Mouse (Mus musculus) lung, postnatal 4 days (tissue): ENCODE results near the gene Rtn3.
A peak's percentile ranks its signal among the peaks of the same experiment; 100 is the strongest.
"Not testable (repeated sequence)": the region's sequence is repeated elsewhere in the genome, so short reads cannot be mapped to it uniquely, and the experiment has no call there.

ENCODE experiments used
- DNase-seq, 2 experiments: peaks; one replicate each; pipeline ENCODE4 v3.0.0; 2021

Gene Rtn3

DNA sequence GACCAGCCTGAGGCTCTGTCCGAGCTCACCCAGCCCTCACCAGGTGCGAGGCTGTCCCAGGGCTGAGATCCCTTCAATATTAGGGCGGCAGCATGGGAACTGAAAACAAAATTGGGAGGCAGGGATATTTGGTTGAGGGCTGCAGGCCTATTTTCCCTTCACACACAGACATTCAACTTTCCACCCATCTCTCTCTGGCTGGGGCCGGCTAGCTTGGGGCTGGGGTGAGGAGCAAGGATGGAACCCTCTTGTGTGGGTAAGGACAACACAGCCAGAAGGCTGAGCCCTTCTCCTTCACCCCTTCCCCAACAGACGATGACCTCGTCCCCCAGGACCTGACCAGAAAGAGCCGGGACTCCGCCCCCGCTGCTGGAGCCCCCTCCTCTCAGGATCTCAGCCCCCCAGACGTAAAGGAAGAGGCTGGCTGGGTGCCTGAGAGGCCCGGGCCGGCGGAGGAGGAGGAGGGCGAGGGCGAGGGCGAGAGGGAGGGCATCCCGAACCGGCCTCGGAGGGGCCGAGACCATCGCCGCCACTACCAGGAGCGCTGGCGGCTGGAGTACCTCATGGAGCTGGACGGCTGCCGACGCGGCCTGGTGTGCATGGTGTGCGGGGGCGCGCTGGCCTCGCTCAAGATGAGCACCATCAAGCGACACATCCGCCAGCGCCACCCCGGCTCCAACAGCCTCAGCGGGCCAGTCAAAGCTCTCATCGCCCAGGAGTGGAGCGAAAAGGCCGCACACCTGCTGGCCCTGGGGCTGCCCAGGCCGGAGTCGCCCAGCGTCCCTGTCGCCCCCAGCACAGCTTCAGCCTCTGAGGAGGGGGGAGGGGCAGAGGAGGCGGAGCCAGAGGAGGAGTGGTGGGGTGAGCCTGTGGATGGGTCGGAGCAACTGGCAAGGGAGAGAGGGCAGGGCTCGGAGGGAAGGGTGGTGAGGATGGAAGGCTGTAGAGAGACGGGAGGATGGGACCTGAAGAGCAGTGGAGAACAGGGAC is 61.2 kb downstream of the Rtn3 start:
- peak; percentile 58 to 83 for DNase-seq

DNA sequence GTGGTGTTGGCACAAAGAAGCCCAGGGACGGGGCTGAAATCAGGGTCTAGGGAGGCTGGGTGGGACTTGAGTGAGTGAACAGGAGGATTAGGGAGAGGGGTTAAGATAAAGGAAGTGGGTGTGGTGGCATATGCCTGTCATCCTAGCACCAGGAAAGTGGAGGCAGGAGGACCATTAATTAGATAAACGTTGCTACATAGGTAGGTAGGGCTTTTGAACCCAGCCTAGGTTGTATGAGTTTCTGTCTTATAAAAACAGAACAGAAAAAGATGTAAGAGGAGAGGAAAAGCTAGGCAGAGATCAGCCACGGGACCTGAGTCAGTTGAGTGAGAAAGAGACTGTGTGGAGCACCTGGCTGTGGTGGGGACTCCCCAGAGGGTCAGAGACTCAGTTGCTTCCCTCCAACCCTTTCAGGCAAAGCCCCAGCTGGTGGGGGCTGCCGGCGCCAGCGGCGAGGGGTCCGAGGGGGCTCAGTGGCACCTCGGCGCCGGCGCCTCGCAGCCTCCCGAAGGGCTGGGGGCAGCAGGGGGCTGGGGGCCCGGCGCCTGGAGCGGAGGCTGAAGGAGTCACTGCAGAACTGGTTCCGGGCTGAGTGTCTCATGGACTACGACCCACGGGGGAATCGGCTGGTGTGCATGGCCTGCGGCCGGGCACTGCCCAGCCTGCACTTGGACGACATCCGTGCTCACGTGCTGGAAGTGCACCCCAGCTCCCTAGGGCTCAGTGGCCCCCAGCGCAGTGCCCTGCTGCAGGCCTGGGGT is 62.1 kb downstream of the Rtn3 start:
- peak in 1 of 2 experiments; percentile 30 for DNase-seq

DNA sequence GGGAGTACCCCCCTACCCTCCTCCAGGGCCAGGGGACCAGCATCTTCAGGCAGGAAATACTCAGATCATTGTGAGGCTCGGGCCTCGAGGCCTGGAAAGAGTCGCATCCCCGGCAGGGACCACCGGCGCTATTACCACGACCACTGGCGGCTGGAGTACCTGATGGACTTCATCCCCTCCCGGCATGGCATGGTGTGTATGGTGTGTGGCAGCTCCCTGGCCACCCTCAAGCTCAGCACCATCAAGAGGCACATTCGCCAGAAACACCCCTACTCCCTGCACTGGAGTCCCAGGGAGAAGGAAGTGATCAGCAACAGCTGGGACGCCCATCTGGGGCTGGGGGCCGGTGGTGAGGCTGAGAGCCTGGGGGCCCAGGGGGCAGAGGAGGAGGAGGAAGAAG is 63.0 kb downstream of the Rtn3 start:
- peak in 1 of 2 experiments; percentile 24 for DNase-seq

DNA sequence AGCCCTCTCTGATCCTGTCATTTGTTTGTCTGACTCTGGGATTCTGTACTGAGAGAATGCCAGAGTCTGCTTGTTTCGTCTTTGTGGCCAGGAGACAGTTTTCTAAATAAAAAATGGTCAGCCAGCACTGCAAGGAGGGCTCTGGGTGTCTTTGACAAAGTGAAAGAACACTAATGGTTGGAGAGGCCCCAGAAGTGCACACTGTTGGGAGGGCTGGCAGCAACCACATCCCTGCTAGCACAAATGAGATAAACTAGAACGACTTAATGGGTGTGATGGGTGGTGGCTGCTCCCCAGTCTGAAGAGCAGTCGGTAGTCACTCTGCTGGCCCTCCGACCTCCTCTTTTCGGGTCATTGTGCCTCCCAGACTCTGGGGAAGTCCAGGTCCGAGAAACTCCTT is 63.9 kb downstream of the Rtn3 start:
- DNase-seq, result peak in 1 of 2 experiments; percentile 46

DNA sequence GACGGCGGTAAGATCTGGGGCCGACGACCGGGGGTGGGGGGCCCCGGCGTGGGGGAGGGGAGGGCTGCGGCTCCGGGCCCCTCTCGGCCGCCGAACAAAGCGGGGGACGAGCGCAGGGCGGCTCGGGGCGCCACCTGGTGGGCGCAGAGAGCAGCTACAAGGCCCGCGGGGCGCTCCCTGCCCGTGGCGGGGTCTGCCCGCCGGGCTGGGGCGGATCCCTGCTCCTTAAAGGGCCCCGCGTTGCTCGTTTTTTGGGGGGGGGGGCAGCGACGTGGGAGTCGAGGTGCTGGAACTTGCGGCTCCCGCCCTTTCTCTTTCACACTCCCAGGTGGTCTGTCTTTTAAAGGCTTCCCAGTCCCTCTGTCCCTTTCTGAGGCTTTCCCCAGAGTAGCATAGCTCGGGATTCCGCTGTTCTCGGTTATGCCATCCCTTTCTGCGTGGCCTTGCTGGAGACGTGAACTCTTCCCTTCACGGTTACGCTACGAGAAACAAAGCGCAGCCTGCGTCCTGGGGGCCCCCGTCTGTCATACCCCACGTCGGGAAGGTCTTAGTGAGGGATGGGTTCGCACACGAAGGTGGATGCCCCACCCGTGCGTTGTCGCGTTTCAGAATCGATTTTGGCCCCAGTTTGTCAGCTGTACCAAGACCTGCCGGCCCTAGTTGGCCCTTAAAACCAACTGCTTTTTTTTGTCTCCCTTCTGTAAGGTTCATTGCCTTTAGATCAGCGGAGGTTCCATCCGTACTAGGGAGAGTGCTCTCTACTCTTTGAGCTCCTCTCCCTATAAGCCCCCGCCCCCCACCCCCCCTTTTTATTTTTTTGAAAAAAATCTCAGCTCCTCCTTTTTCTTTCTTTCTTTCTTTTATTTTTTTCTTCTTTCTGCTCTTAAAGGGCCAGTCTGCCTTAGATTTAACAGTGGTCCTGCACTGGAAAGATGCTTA is 64.9 kb downstream of the Rtn3 start:
- DNase-seq, result peak; percentile 90 to 92

DNA sequence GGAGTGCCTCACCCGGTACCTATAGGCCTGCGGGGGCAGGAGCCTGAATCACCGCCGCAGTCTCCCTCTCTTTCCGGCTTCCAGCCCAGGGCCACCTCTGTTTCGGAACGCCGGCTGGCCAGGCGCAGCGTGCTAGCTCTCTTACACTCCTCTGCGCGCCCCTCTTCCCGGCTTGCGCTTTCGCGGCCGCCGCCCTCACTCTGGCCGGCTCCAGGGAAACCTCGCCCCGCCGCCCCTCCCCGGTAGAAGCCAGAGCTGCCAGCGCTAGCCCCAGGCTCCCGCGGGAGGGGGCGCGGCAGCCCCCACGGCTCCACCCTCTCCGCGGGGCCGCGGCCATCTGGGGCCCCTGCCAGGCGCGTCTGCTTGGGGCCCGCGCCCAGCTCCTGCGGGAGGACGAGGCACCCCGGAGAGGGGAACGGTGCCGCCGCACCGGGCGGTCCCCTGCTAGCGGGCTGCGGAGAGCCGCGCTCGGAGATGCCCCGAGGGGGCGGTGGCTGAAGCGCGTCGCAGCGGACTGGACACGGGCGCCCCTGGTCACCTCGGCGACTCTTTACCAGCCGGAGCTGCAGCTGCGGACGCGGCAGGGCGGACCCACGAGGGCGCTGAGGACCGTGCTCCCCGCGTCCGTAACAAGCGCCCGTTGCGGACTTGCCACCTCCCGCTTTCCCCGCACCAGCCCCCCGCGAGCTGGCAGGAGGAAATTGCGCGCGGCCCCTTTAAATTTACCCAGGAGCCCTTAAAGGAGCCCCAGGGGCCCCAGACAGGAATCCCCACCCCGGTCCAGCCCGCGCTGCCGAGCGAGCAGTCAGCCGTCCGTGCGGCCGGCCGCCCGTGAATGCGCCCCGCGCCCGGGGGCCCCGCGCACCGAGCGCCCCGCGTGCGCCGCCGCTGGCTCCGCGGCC is 66.0 kb downstream of the Rtn3 start, which contains the start of gene 2700081O15Rik:
Gene 2700081O15Rik, plus strand, starts transcription at position 792 of the 902 bp plus-strand sequence.
- DNase-seq, result peak; percentile 78 to 86

DNA sequence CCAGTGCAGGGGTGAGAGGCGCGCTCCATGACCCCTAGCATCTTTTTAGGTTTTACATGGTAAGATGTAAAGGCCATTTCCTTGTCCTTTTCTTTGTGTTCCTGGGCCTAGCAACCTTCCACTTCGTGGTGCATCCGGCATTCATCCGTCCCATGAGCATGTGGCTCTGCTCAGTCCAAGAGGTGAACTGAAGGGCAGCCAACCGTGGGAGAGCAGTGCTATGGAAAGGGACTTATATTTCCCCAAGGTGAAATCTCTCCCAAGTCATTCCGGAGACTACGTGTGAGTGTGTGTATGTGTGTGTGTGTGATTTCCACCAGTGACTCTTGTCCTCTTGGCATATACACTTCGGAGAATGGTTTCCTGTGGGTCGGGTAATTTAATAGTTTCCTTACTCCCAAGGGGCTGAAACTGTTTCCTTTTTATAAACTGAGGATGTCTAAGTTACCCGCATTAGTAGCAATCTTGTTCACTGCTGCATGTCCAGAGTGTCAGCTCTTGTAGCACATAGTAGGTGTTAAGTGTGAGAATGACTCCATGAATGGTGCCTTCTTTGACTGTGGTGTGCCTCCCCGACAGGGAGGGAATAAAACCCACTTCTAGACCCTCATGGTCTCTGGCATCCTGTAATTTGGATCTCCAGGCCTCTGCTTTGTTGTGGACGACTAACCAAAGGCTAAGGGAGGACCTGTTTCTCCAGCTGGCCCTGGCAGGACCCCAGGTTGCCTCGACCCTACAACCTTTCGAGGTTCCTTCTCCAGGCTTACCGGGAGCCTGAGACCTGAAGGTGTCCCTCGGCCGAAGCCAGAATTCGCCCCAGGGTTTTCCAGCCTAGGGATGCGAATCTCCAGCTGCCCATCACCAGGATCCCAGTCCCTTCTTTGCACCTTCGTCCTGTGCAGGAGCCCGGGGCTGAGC is 66.9 kb downstream of the Rtn3 start:
- DNase-seq, result peak in 1 of 2 experiments; percentile 20

DNA sequence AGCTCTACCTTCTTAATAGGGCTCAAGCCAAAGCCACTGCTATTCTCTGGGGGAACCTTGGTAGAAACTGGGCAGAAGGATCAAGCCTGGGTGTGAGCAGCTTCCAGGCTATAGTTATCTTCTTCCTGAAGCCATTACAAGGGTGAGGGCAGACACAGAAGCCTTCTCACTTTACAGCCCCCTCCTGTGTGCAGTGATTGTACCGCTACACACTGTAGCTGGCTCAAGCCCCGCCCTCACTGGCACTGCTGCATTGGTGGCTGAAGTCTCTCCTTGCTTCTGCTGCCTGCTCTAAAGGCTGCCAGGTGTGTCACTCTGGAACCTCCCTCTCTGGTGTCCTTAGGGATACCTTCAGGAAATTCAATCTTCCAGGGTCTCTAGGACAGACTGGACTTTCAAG is 70.7 kb downstream of the Rtn3 start:
- no peak for DNase-seq

DNA sequence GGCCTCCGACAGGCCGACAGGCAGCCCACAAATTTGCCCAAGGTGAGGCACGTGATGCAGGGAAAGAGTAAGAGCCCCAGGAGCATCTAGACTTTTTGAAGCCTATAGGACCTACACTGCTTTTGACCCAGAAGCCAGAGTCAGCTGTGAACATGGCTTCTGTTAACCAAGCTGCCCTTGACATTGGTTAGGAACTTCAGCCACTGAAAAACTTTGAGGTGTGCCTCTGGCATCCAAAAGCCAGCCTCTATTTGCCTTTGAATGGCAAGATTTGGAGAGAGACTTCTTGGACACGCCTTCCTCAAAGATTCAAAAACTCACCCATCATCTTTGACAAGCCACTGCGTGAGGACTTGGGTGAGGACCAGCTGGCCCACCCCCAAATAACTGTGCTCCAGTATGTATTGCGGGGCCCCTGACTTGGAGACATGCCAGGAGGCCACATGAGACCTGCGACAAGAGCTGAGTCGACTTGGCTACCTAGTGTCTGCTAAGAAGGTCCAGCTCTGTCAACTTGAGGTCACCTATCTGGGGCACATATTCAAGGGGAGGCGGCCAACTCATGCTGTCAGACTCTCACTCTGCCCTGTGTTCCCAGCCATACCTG is 78.4 kb downstream of the Rtn3 start:
- no peak for DNase-seq

DNA sequence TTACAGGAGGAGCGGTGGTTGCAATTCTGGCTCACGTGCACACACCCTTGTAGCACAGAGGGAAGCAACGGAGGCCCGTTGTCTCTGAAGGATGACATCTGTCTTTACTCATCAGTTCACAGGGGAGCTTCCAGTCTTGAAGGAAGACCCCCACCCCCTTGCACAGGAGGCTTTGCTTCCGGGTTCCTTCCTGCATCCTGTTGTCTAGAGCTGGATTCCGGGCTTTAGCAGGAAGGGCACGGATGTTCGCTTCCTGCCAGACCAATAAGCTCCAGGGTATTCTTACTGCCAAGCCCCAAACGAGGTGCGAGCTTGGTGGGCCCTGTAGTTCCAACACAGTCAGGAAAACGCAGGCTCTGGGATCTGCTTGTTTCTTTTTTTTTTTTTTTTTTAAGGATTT is 82.4 kb downstream of the Rtn3 start:
- DNase-seq, result peak; percentile 41 to 74

DNA sequence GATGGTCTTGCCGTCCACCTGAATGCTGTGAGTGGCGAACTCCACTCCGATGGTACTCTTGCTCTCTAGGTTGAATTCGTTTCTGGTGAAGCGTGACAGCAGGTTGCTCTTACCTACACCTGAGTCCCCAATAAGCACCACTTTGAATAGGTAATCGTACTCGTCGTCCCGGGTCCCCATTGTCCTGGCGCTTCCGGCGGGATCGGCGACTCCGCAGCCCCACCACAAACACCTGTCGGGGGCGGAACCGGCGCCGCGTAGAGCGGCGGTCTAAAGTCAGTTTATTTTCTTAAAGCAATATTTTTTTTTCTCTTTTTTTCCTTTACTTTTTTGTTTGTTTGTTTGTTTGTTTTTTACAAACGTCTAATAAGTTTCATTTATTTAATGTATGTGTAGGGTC is 84.2 kb downstream of the Rtn3 start:
- DNase-seq, result not testable (repeated sequence)

DNA sequence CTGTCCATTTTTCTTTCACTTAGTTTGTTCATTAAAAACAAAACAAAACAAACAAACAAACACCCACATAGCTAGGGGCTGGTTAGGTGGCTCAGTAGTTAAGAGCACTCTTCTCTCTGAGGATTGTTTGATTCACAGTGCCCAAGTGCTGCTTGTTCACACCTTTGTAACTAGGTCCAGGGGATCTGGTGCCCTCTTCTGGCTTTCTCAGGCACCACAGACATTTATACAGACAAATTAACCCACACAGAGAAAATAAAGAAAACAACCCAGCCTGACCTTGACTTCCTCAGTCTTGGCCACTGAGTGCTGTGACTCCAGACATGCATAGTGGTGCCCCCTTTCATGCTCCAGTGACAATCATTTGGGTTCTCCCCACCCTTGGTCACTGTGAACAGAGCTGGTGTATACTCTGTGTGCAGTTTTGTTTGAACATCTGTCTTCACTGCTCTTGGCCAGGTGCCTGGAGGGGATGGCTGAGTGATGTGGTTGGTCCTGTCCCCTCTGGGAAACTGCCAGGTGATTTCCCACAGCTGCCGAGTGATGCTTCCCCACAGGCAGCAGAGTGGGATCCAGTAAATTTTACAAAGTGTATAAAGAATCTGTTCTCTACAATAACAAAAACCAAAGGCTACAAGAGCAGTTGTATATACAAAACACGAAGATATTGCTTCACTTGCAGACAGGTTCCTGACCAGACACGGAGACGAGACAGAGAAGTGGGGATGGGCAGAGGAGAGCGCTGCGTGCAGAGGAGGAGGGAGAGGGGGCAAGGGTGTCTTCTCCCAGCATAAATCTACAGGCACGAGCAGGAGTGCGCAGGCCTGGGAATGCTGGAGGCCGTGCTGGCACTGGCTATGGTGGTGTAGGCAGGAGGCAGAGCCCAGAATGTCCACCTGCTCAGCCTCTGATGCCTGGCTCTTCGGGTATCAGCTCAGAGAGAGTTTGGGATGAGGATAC is 85.9 kb downstream of the Rtn3 start:
- peak; percentile 44 to 76 for DNase-seq

DNA sequence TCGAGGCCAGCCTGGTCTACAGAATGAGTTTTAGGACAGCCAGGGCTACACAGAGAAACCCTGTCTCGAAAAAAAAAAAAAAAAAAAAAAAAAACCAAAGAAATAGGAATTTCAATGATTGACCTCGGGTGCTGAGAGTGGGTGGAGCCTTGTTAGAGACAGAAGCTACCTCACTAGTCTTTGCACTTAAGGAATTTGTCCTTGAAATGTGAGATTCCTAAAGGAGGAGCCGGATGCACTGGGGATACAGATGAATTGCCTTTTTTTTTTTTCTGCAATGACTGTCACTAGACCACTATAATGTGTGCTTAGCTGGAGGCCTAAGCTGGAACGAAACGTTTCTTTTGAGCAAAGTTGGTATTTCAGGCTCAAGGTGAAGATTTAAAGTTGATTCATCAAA is 94.6 kb downstream of the Rtn3 start:
- DNase-seq, result no peak

DNA sequence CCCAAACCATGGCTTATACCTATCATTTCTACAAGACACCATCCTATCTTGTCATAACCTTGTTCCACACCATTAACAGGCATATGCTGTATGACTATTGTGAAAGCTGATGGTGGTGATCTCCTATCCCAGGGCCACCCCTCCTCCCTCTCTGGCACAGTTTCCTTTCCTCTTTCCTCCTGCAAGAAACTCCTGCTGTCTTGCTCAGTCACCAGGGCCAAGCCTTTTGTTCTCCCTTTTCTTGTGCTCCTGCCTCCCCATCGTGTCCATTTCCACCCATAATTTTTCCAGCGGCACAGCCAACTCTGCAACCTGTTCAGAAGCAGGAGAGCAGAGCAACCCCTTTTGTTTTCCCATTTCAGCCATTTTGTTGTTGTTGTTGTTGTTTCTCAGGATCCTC is 97.0 kb downstream of the Rtn3 start:
- DNase-seq, result no peak

DNA sequence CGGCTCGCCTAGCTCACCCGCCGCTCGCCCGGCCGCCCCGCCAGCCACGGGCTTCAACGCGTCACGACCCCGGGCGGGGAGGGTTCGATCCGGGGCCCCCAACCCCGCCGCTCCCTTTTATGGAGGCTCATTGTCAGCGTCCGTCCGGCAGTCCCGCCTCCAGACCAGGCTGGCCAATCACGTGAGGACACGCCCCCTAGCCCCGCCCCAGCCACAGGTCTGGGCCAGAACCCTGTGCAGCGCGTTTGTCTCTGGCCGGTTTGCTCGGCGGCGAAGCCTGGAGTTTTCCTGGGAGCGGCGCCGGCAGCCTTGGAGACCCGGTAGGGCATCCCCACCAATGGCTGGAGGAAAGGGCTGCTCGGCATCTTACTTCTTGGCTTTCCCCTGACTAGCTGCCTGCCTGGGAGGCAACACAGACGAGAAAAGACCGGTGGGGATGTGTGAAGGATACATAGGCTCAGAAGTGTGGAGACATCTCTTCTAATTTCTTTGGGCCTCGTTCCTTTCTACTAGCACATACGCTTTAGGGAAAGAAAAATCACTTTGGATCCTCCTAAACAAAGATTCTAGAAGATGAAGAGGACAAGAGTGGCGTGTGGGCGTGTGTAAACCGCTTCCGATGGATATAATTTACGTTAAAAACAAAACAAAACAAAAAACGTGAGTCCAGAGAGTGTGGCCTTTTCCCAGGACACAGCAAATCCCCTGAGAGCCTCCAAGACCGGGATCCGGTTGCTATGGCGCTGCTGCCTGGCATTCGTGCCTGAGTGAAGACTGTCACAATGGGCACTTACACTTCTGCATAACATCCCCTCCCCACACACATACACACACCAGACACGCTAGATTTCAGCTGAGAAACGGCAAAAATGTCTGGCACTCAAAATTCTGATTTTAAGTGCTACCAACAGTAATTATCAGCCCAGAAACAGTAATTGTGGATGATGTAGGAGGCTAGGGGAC is 99.9 kb downstream of the Rtn3 start, which contains the start of gene Spindoc:
Gene Spindoc, minus strand, starts transcription at position 92 of the 963 bp plus-strand sequence.
- peak; percentile 98 to 99 for DNase-seq

DNA sequence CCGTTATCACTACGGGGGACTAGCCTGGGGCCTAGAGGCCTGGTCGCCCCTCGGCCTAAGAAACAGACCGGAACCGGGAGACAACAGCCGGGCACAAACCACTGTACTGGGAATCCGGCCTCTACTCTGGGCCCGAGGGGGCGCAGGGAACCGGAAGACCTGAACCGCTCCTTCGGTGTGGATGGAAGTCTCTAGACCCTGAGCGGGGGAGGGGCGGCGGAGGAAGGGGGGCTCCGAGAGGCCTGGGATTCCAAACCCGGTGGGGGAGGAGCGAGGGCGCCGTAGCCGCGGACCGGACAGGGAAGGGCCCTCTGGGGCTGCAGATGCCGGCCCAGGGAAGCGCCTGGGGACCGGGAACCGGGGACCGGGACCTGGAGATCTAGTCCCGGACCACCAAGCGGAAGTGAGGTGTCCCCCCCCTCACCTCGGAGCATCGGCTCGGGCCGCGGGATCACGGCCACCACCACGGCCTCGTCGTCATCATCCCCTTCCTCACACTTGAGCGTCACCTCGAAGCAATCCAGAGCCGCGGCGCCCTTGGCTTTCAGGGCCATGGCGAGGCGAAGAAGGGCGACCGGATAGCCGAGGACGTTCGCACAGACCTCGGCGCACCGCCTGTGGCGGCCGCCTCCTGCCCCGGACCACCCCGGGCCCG is 100.7 kb downstream of the Rtn3 start:
- DNase-seq, result peak; percentile 79 to 83

DNA sequence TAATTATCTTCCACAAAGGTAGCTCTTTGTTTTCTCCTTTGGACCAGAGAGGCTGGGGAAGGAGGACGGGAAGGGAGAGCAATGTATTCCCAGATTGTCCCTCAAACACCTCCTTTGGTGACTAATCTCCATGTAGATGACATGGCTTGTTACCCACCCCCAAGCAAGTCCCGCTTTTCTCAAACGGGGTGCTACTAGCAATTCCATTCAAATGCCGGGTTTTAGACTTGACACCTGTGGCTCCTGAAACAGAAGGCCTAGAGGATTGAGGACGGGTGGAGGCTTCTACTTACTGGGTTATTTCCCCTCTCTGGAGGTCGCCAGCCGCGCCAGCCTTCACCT is 101.2 kb downstream of the Rtn3 start:
- DNase-seq, result no peak
